Mouse (Mus musculus) stomach, postnatal 0 days (tissue): ENCODE data around the gene Mmp14.

Source experiments
- CTCF ChIP-seq: IDR thresholded peaks from 2 replicates; pipeline ENCODE4 v1.5.1; 2016; ENCODE audit warnings: antibody characterized with exemption, low read depth, mild to moderate bottlenecking, moderate library complexity
- EP300 ChIP-seq: optimal IDR thresholded peaks from 2 replicates; pipeline ENCODE3; 2016; ENCODE audit warnings: antibody characterized with exemption

DNA sequence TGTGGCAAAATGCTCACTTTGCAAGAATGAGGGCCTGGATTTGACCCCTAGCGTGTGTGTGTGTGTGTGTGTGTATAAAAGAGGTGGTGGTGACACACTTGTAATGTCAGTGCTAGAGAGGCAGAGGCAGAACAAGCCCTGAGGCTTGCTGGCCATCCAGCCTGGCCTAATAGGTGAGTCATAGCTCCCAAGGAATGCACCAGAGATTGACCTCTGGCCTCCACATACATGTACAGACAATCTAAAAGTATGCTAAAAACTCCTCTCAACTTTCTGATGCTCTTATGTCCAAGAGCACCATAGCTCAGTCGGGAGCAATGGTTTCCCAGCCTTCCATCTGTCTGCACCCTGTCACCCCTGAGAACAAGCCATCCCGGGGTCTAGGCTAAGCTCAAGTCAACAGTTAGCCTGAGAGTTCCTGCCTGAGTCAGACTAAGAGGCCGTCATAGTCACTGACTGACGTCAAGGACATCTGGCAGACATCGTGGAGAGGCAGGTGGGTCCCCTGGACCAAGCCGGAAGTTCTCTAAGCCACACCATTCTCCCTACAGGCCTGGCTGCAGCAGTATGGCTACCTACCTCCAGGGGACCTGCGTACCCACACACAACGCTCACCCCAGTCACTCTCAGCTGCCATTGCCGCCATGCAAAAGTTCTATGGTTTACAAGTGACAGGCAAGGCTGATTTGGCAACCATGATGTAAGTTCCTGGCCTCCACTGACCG, 3.9 kb downstream of the Mmp14 start:
- TF ChIP-seq EP300 (no peak), CTCF (no peak)
